Mouse (Mus musculus) lung, adult 2 months (tissue): Measurements from ENCODE around the gene Abhd16b.

Experiments used
- CTCF ChIP-seq: fragments of 200-500 bp; IDR thresholded peaks from 2 replicates; pipeline ENCODE4 v1.5.1; 2011; ENCODE audit warnings: mild to moderate bottlenecking, low read length, control low read depth; ENCODE audit not compliant: insufficient read depth
- POLR2A ChIP-seq: fragments of 200-500 bp; IDR thresholded peaks from 2 replicates; pipeline ENCODE4 v1.6.1; 2011; ENCODE audit warnings: low read depth, mild to moderate bottlenecking, control low read depth, low read length, borderline replicate concordance; ENCODE audit errors: extremely low read depth

- no peak for TF ChIP-seq CTCF
- no peak for TF ChIP-seq POLR2A
Measured at GRCm38 (mm10) chr2:181498644-181499043, 5.6 kb downstream of the Abhd16b start.
